Mouse (Mus musculus): ENCODE data around the gene Ctla2b. TPM values are rescaled to one million over a fixed set of nuclear protein-coding genes. Genes with fewer than 3 reads are reported as not detected.
"Not testable (repeated sequence)": the region's sequence is repeated elsewhere in the genome, so short reads cannot be mapped to it uniquely, and the experiment has no call there.

Gene Ctla2b
- polyA plus RNA-seq (2017; shearing (Covaris generic)) = 1 to 10 TPM; 7.5 to 8.0 TPM

DNA sequence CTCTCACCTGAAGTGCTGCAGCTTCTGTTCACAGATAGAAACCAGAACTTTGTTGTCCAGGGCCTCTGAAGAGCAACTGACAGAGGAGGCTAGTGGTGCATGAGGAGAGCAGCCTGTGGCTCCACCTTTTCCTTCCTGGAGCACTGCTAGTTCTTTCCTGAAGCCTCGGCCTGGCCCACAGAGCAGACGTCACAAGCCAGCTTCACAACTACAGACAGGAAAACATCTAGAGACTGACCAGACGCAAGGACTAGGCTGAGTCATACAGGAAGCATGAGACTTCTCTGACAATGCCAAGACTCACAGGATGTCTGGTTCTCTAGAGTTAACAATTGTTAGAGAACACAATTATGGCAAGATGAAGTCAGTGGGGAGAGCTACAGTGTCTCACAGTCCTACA is at the start of gene Ctla2b:
TSS of gene Ctla2b (minus strand) at position 120 of the 400 bp plus-strand sequence.
- ATAC-seq = peak; percentile 94

DNA sequence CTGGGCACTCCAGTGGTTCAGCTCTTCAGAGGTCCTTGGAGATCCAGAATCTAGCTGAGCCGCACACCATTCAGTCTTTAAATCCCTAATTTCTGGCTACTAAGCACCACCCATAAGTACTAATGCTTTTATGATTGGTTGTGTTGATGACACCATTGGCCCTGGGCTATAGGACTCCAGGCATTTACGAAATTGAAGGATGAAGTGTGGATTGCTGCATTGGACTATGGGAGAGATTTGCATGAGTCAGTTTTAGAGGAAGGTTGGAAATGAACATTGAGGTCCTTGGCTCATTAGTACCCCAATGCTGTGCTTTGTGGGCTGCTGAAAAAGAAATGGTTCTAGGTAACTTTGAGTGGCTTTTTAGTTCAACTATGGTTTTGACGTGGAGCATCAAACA is 44.6 kb upstream of the Ctla2b start, which contains the start of gene Tpbpa:
TSS of gene Tpbpa (minus strand) at position 101 of the 400 bp plus-strand sequence.
- not testable (repeated sequence) for ATAC-seq

- peak; percentile 98 for ATAC-seq
These were observed 39.3 kb upstream of the Ctla2b start, which contains the start of the genes Gm49391 and Ctla2a for GRCm38 (mm10) chr13:60936500-60936901. Gene Gm49391, minus strand, starts transcription at chr13:60936571. Gene Ctla2a, minus strand, starts transcription at chr13:60936625.

DNA sequence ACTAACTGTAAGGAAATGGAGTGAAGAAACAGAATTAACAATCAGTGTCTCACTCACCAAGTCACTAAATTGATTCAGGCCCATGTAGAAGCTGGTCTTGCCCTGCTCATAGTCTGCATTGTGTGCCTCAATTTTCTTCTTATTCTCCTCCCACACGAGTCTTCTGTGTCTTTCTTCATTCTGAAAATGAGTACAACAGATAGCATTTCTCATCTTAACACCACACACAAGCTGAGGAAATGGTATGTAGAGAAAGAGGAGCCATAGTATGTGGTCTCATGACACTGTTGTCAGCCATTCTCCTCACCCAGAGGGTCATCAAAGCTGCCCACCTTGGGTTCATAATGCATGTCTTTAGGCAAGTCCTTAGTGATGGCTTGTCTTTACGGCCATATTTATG is 38.2 kb upstream of the Ctla2b start, which contains the start of gene Gm49393:
TSS of gene Gm49393 (minus strand) at position 101 of the 400 bp plus-strand sequence.
- not testable (repeated sequence) for ATAC-seq

DNA sequence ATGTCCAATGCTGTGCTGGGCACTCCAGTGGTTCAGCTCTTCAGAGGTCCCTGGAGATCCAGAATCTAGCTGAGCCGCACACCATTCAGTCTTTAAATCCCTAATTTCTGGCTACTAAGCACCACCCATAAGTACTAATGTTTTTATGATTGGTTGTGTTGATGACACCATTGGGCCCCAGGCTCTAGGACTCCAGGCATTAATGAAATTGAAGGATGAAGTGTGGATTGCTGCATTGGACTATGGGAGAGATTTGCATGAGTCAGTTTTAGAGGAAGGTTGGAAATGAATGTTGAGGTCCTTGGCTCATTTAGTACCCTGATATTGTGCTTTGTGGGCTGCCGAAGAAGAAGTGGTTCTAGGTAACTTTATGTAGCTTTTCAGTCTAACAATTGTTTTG is 7.5 kb upstream of the Ctla2b start, which contains the start of gene Tpbpb:
TSS of gene Tpbpb (minus strand) at position 101 of the 400 bp plus-strand sequence.
- not testable (repeated sequence) for ATAC-seq

DNA sequence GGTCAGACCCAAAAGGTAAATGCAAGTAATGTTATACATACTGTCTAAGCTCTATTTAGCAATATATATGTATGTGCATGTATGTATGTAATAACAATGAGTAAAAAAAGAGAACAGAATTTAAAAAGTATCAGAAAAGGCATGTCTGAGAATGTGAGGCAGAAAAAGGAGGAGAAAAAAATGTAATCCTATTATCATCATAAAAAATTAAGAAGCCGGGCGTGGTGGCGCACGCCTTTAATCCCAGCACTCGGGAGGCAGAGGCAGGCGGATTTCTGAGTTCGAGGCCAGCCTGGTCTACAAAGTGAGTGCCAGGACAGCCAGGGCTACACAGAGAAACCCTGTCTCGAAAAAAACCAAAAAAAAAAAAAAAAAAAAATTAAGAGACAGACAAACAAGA is 453 bp downstream of the Ctla2b start, which contains the start of gene Gm49392:
TSS of gene Gm49392 (minus strand) at position 101 of the 400 bp plus-strand sequence.
- not testable (repeated sequence) for ATAC-seq

DNA sequence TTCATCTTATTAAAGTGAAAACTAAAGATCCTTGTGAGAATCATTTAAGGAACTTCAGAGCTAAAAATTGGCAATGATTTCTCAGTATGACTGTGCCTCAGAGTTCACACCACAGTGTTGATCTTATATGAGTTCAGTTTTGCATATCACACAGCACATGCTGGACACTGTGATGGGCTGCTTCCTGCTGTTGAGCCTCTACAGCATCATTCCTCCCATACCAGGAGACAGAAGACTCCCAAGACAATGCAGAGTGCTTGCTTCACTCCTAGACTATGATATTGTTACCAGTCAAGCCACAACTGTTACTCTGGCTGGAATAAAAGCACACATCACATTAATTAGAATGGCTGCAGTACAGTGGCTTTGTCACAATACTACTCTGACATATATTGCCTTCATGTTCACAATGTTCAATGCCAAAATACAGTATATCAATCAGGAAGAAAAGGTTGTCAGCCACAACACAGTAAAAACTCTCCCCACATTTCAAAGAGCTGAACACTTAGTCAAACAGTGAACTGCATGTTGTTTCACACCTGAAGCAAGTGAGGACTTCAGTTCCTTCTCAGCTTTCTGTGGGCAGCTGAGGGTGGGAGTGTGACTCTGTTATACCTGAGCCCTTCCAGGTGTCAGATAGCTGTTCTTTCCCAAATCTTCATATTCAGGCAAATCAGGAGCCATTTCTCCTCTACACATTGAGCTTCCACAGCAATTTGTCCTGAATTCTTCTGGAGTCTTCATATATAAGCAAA is 1.7 kb downstream of the Ctla2b start:
- ATAC-seq = no peak

DNA sequence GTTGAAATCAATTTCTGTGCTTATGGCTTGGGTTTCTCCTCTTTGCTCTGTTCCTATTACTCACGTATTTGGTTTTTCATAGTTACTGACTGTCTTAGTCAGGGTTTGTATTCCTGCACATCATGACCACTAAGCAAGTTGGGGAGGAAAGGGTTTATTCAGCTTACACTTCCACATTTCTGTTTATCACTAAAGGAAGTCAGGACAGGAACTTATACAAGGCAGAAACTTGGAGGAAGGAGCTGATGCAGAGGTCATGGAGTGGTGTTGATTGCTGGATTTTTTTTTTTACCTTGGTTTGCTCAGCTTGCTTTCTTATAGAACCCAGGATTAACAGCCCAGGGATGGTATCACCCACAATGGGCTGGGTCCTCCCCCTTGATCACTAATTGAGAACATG is 4.9 kb downstream of the Ctla2b start:
- ATAC-seq = no peak

DNA sequence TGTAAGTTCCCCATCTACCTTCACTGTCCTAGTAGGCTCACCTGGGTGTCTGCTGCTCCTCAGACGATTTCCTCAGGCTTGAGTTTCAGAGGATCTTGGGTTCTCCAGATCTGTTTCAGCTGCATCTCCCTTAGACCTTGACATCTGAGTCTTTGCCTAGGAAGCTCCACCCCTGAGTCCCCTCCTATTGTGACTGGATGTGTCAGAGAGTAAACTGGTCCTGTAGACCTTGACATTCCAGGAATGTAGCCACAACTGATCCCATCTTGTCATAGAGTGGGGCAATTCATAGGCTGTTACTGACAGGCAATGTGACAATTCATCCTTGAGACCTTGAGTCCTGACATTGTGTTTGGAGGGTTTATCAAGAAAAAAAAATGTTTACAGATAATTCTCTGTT is 33.0 kb downstream of the Ctla2b start, which contains the start of gene 4930486L24Rik:
TSS of gene 4930486L24Rik (minus strand) at position 195 of the 400 bp plus-strand sequence.
- ATAC-seq = no peak

- peak; percentile 99 for ATAC-seq
These were observed 48.8 kb downstream of the Ctla2b start for GRCm38 (mm10) chr13:60848241-60849120.

Other genes starting within 250 kb of the Ctla2b start
- not detected for gene BC051665, start 111.1 kb downstream of the Ctla2b start, polyA plus RNA-seq (2017; shearing (Covaris generic))
- not detected for gene Ctsll3, start 94.6 kb downstream of the Ctla2b start, polyA plus RNA-seq (2017; shearing (Covaris generic))
- gene 4930486L24Rik, start 33.0 kb downstream of the Ctla2b start, polyA plus RNA-seq (2017; shearing (Covaris generic)) = 1 to 10 TPM; 1.2 to 1.6 TPM
- gene Gm49392, start 553 bp downstream of the Ctla2b start, polyA plus RNA-seq (2017; shearing (Covaris generic)) = not detected
- gene Tpbpb, start 7.4 kb upstream of the Ctla2b start, polyA plus RNA-seq (2017; shearing (Covaris generic)) = not detected
- not detected for gene Gm49393, start 38.1 kb upstream of the Ctla2b start, polyA plus RNA-seq (2017; shearing (Covaris generic))
- gene Gm49391, start 39.1 kb upstream of the Ctla2b start, polyA plus RNA-seq (2017; shearing (Covaris generic)) = not detected
- 10 to 100 TPM; 25.4 to 33.4 TPM for gene Ctla2a, start 39.2 kb upstream of the Ctla2b start, polyA plus RNA-seq (2017; shearing (Covaris generic))
- not detected for gene Tpbpa, start 44.5 kb upstream of the Ctla2b start, polyA plus RNA-seq (2017; shearing (Covaris generic))
- gene Ctsj, start 108.5 kb upstream of the Ctla2b start, polyA plus RNA-seq (2017; shearing (Covaris generic)) = not detected
- not detected for gene Ctsq, start 143.2 kb upstream of the Ctla2b start, polyA plus RNA-seq (2017; shearing (Covaris generic))

Measured in CD4-positive, CD25-positive, alpha-beta regulatory T cell, adult 4 months (primary cell).